ENCODE assay signal across 19 mouse cellular contexts in the genomic region with DNA sequence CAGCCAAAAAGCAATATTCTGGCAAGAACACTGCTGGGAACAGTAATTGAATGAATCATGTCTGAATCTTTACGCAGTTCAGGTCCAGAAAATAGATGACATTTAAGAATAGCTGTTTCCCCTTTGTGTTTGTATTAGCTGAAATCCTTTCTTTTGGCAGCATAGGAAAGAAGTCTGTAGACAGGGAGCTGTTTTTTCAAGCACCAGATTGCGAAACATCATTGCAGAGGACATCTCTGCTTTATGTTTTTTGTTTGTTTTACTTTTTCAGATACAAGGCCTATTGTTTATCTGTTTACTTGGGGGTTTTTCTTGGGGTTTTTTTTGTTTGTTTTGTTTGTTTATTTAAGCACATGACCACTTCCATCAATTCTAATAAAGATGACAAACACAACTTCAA.
DNase-seq lines count a peak whose midpoint lies in the region; ATAC-seq and TF ChIP-seq lines count a peak whose summit lies in the region.
"Had no signal": no experiment of that assay in that cellular context is flagged by ENCODE, and none has a peak within 500 bp of the region (broad histone marks: within the 10 kb centered on the region; RNA-seq: fewer than 3 reads in every experiment).

No protein-coding gene starts in this region.

- H3K27me3 ChIP-seq in embryonic facial prominence, embryonic 14.5 days (replicated peaks; ENCODE audit: control insufficient read depth, insufficient read depth, low read length), result no peaks in the 10 kb centered on the region
- no peaks in the 10 kb centered on the region for H3K27me3 ChIP-seq in embryonic facial prominence, embryonic 10.5 days (replicated peaks; ENCODE audit: low read depth, poor library complexity, severe bottlenecking)
- no peaks in the 10 kb centered on the region for H3K27me3 ChIP-seq in lung, embryonic 14.5 days (ENCODE audit: insufficient read depth, low read length)
- H3K27me3 ChIP-seq: forebrain, embryonic 12.5 days; hindbrain, embryonic 13.5 days; intestine, embryonic 15.5 days had no signal

- no peak for TF ChIP-seq CTCF in lung, embryonic 14.5 days (IDR thresholded peaks at IDR 0.05; ENCODE audit: low read depth)
- TF ChIP-seq CTCF in brain, embryonic 14.5 days (IDR thresholded peaks at IDR 0.05; ENCODE audit: borderline replicate concordance, extremely low read depth, insufficient read depth, insufficient read length), result no peak

- no peak overlapping the region for H3K4me2 ChIP-seq in embryonic facial prominence, embryonic 14.5 days (ENCODE audit: low read depth, low read length)
- H3K4me2 ChIP-seq in lung, embryonic 14.5 days, result no peak overlapping the region
- H3K4me2 ChIP-seq: forebrain, embryonic 12.5 days; hindbrain, embryonic 13.5 days; intestine, embryonic 15.5 days had no signal

- no peaks in the 10 kb centered on the region for H3K4me1 ChIP-seq in embryonic facial prominence, embryonic 14.5 days (ENCODE audit: control insufficient read depth, insufficient read depth, low read length)
- no peaks in the 10 kb centered on the region for H3K4me1 ChIP-seq in embryonic facial prominence, embryonic 10.5 days
- no peaks in the 10 kb centered on the region for H3K4me1 ChIP-seq in lung, embryonic 14.5 days (ENCODE audit: insufficient read depth)
- H3K4me1 ChIP-seq: forebrain, embryonic 12.5 days; heart, embryonic 10.5 days; hindbrain, embryonic 13.5 days; intestine, embryonic 15.5 days had no signal

- no peak for ATAC-seq in embryonic facial prominence, embryonic 14.5 days (ENCODE audit: low read depth)
- no peak for ATAC-seq in lung, embryonic 14.5 days (ENCODE audit: insufficient read depth)
- ATAC-seq in megakaryocyte-erythroid progenitor cell, adult 5-6 weeks (replicated peaks; ENCODE audit: low FRiP score, low TSS enrichment, poor library complexity, severe bottlenecking), result no peak
- ATAC-seq: hindbrain, postnatal 0 days; intestine, embryonic 15.5 days had no signal

- H3K9ac ChIP-seq in embryonic facial prominence, embryonic 14.5 days (ENCODE audit: low read depth, low read length), result no peak overlapping the region
- no peak overlapping the region for H3K9ac ChIP-seq in lung, embryonic 14.5 days
- H3K9ac ChIP-seq: forebrain, embryonic 12.5 days; hindbrain, embryonic 13.5 days; intestine, embryonic 15.5 days had no signal

- no peak overlapping the region for H3K4me3 ChIP-seq in embryonic facial prominence, embryonic 14.5 days (ENCODE audit: low read depth, low read length)
- H3K4me3 ChIP-seq in embryonic facial prominence, embryonic 10.5 days, result no peak overlapping the region
- no peak overlapping the region for H3K4me3 ChIP-seq in lung, embryonic 14.5 days (ENCODE audit: low read depth, low read length)
- H3K4me3 ChIP-seq: forebrain, embryonic 12.5 days; heart, embryonic 10.5 days; hindbrain, embryonic 13.5 days; intestine, embryonic 15.5 days had no signal

- H3K36me3 ChIP-seq in embryonic facial prominence, embryonic 14.5 days (ENCODE audit: control insufficient read depth, insufficient read depth, low read length), result no peaks in the 10 kb centered on the region
- no peaks in the 10 kb centered on the region for H3K36me3 ChIP-seq in embryonic facial prominence, embryonic 10.5 days (replicated peaks)
- H3K36me3 ChIP-seq in lung, embryonic 14.5 days (ENCODE audit: insufficient read depth), result no peaks in the 10 kb centered on the region
- H3K36me3 ChIP-seq: forebrain, embryonic 12.5 days; heart, embryonic 10.5 days; hindbrain, embryonic 13.5 days; intestine, embryonic 15.5 days had no signal

- H3K27ac ChIP-seq in embryonic facial prominence, embryonic 14.5 days (replicated peaks; ENCODE audit: low read depth, low read length), result no peak overlapping the region
- H3K27ac ChIP-seq in embryonic facial prominence, embryonic 10.5 days (replicated peaks), result no peak overlapping the region
- H3K27ac ChIP-seq in lung, embryonic 14.5 days (ENCODE audit: low read depth), result no peak overlapping the region
- H3K27ac ChIP-seq: forebrain, embryonic 12.5 days; heart, embryonic 10.5 days; hindbrain, embryonic 13.5 days; hindbrain, postnatal 0 days; intestine, embryonic 15.5 days had no signal

- WGBS in embryonic facial prominence, embryonic 14.5 days, result 73% methylated on average over 2 of the region's 2 CpGs
- WGBS in embryonic facial prominence, embryonic 10.5 days, result 80% methylated on average over 2 of the region's 2 CpGs
- WGBS in lung, embryonic 14.5 days, result 45% methylated on average over 2 of the region's 2 CpGs

- DNase-seq in embryonic facial prominence, embryonic 14.5 days (ENCODE audit: low spot score), result peak; percentile 5
- no peak for DNase-seq in embryonic facial prominence, embryonic 10.5 days (ENCODE audit: low spot score)
- peak; percentile 2 for DNase-seq in lung, embryonic 14.5 days
- DNase-seq in lung, postnatal 4 days, result no peak
- peak; percentile 31 for DNase-seq in brain, embryonic 14.5 days (ENCODE audit: low read depth)
- DNase-seq in testis, postnatal 14 days (ENCODE audit: low spot score), result no peak
- DNase-seq: adrenal gland, adult 2 months; adrenal gland, postnatal 25 days; cerebellum, adult 2 months; cerebellum, postnatal 10 days; gastrocnemius, postnatal 36 days; heart, adult 18-20 months; heart, postnatal 14 days had no signal

- TF ChIP-seq POLR2A in brain, embryonic 14.5 days (IDR thresholded peaks at IDR 0.05; ENCODE audit: borderline replicate concordance, extremely low read depth, insufficient read depth, insufficient read length, poor library complexity, severe bottlenecking), result no peak

- H3K9me3 ChIP-seq in embryonic facial prominence, embryonic 14.5 days (ENCODE audit: control insufficient read depth, low read length), result no peaks in the 10 kb centered on the region
- no peaks in the 10 kb centered on the region for H3K9me3 ChIP-seq in embryonic facial prominence, embryonic 10.5 days
- no peaks in the 10 kb centered on the region for H3K9me3 ChIP-seq in lung, embryonic 14.5 days (ENCODE audit: low read depth, low read length)
- H3K9me3 ChIP-seq: forebrain, embryonic 12.5 days; heart, embryonic 10.5 days; hindbrain, embryonic 13.5 days; intestine, embryonic 15.5 days had no signal

Comparison
In these comparisons a context has a peak if more than half of its experiments do, and no peak if none do; other contexts are left out.
1. DNase-seq: peak in embryonic facial prominence, embryonic 14.5 days (single experiment), lung, embryonic 14.5 days (single experiment) and brain, embryonic 14.5 days (single experiment); none in embryonic facial prominence, embryonic 10.5 days (single experiment), lung, postnatal 4 days (0 of 2) and testis, postnatal 14 days (single experiment).